Mouse (Mus musculus) heart, adult 2 months (tissue): ENCODE data around the gene Setd7. TPM values are rescaled to one million over a fixed set of nuclear protein-coding genes. Genes with fewer than 3 reads are reported as not detected.

Source experiments
- DNase-seq, 2 experiments: peaks; one replicate each; pipeline ENCODE4 v3.0.0; 2021
- H3K27ac ChIP-seq: fragments of 200-600 bp; 2 replicates; pipeline ENCODE4 v1.8.1; 2022
- H3K27me3 ChIP-seq: fragments of 200-500 bp; 2 replicates; pipeline ENCODE4 v1.6.1; 2012; ENCODE audit warnings: mild to moderate bottlenecking, low read length, inconsistent platforms, mixed read lengths; ENCODE audit not compliant: control insufficient read depth, insufficient read depth
- H3K36me3 ChIP-seq: fragments of 200-500 bp; 2 replicates; pipeline ENCODE4 v1.6.1; 2012; ENCODE audit warnings: low read length, inconsistent platforms; ENCODE audit not compliant: control insufficient read depth, insufficient read depth
- H3K4me1 ChIP-seq: fragments of 200-500 bp; 2 replicates; pipeline ENCODE4 v1.6.1; 2011; ENCODE audit warnings: low read length; ENCODE audit not compliant: control insufficient read depth, insufficient read depth
- H3K4me3 ChIP-seq: fragments of 200-600 bp; 2 replicates; pipeline ENCODE4 v1.8.1; 2022
- H3K79me2 ChIP-seq: fragments of 200-500 bp; replicated peaks from 2 replicates; pipeline ENCODE4 v1.6.1; 2012; ENCODE audit warnings: mild to moderate bottlenecking, inconsistent platforms, low read length, moderate library complexity, mixed read lengths; ENCODE audit not compliant: control insufficient read depth, insufficient read depth
- H3K9ac ChIP-seq: fragments of 200-500 bp; 2 replicates; pipeline ENCODE4 v1.6.1; 2012; ENCODE audit warnings: low read depth, mild to moderate bottlenecking, control low read depth, inconsistent platforms, low read length, mixed read lengths
- CTCF ChIP-seq: fragments of 200-600 bp; IDR thresholded peaks from 2 replicates; pipeline ENCODE4 v1.8.1; 2022; ENCODE audit warnings: antibody characterized with exemption, mild to moderate bottlenecking, moderate library complexity
- EP300 ChIP-seq: fragments of 200-500 bp; IDR thresholded peaks from 2 replicates; pipeline ENCODE4 v1.6.1; 2011; ENCODE audit warnings: low read depth, low read length, control low read depth; ENCODE audit not compliant: insufficient read depth
- POLR2A ChIP-seq: fragments of 200-500 bp; IDR thresholded peaks from 2 replicates; pipeline ENCODE4 v1.6.1; 2011; ENCODE audit warnings: mild to moderate bottlenecking, low read depth, low read length, control low read depth; ENCODE audit not compliant: insufficient read depth
- WGBS: fragments of 180-500 bp; shearing (Covaris S2); methylation state at CpG from one replicate; pipeline ENCODE4 v1.1.7; 2018; 5-methylcytosine and 5-hydroxymethylcytosine counted together
- intact Hi-C: fragments of 180-260 bp; cut with DNase I; formaldehyde crosslinking; loops from one replicate; pipeline ENCODE4 v1.15.1; 2025
- polyA plus RNA-seq: library from polyadenylated mRNA; depleted of rRNA; stranded (reverse); fragments of >200 nt; gene quantifications from 2 replicates; pipeline ENCODE4 v1.2.3, GENCODE M21; 2012
- total RNA-seq, 2 experiments: library from RNA; stranded (reverse); gene quantifications; 2 replicates each; pipeline ENCODE4 v1.2.3; 2021

Gene Setd7
- total and polyA plus RNA-seq, 3 experiments = 21.6 to 68.2 (median 51.0) TPM

GRCm38 (mm10) chr3:51547577-51547976 is 13.1 kb downstream of the Setd7 start:
- intact Hi-C loops = no loop called here
- H3K9ac ChIP-seq = no peak overlapping the region

DNA sequence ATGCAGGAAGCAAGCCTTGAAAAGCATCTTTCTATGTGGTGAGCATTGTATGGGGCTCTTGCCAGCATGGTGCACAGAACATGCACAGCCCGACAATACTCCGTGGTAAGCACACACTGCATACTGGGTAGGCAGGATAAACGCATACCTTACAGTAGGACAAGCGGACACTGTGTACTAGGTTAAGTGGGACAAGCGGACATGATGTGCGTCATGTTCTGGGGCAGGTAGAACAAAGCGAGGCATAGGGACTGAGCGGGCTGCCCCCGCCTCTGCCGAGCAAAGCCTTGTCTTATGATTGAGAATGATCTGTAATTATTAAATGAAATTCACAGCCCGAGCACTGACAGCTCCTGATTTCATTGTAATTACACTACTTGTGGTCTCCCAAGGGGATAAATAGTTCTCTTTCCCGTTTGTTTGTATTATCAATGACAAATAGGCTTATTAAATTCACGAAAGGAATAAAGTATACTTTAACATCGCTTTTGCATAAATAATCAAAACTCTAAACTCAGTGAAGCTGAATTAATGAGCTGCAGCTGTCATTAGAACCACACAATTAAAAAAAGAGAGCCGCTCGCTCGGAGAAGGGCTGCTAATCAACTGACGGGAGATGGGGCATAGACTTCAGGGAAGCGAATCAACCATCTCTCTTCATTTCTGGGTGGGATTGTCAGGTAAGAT is 16.1 kb downstream of the Setd7 start:
- peaks cover 1% of the 10 kb centered on the region for H3K79me2 ChIP-seq
- intact Hi-C loops = no loop called here
- peaks cover 4% of the 10 kb centered on the region for H3K4me1 ChIP-seq
- TF ChIP-seq CTCF = no peak
- no peak for TF ChIP-seq EP300
- no peak for TF ChIP-seq POLR2A
- no peaks in the 10 kb centered on the region for H3K27me3 ChIP-seq
- no peak overlapping the region for H3K27ac ChIP-seq
- no peak overlapping the region for H3K4me3 ChIP-seq
- no peak overlapping the region for H3K9ac ChIP-seq
- WGBS = 94% methylated on average over 19 of the region's 19 CpGs
- H3K36me3 ChIP-seq = peaks cover 5% of the 10 kb centered on the region
- no peak for DNase-seq

More at GRCm38 (mm10) chr3:51547577-51547976, 13.1 kb downstream of the Setd7 start:
- 31% methylated on average over 6 of the region's 6 CpGs for WGBS
- Histone ChIP-seq H3K4me3 (no peak overlapping the region), H3K4me1 (peaks cover 5% of the 10 kb centered on the region), H3K36me3 (peaks cover 5% of the 10 kb centered on the region), H3K27me3 (no peaks in the 10 kb centered on the region), H3K79me2 (peaks cover 3% of the 10 kb centered on the region), H3K27ac (no peak overlapping the region)
- no peak for DNase-seq
- TF ChIP-seq POLR2A (no peak), EP300 (no peak), CTCF (no peak)

GRCm38 (mm10) chr3:51540659-51541058 is 20.0 kb downstream of the Setd7 start:
- Histone ChIP-seq H3K27ac (no peak overlapping the region), H3K4me1 (no peaks in the 10 kb centered on the region; the same call in 1 of the 2 replicates), H3K4me3 (no peak overlapping the region), H3K27me3 (no peaks in the 10 kb centered on the region), H3K36me3 (no peaks in the 10 kb centered on the region), H3K79me2 (no peaks in the 10 kb centered on the region; the same call in none of the 2 replicates), H3K9ac (no peak overlapping the region)
- DNase-seq = no peak
- TF ChIP-seq CTCF = no peak
- TF ChIP-seq POLR2A = no peak
- TF ChIP-seq EP300 = no peak
- 96% methylated on average over 9 of the region's 9 CpGs for WGBS
- intact Hi-C loops = no loop called here

GRCm38 (mm10) chr3:51539567-51540408 is 20.9 kb downstream of the Setd7 start:
- 58% methylated on average over 15 of the region's 15 CpGs for WGBS
- Histone ChIP-seq H3K79me2 (no peaks in the 10 kb centered on the region; the same call in 1 of the 2 replicates), H3K9ac (no peak overlapping the region), H3K27me3 (no peaks in the 10 kb centered on the region), H3K4me1 (no peaks in the 10 kb centered on the region), H3K36me3 (no peaks in the 10 kb centered on the region), H3K4me3 (no peak overlapping the region), H3K27ac (no peak overlapping the region)
- TF ChIP-seq EP300 = no peak
- peak; percentile 84 for TF ChIP-seq CTCF
- peak; percentile 65 to 82 for DNase-seq
- intact Hi-C loops = no loop called here

- H3K27ac ChIP-seq = no peak overlapping the region
- DNase-seq = no peak
- TF ChIP-seq CTCF (no peak), EP300 (no peak), POLR2A (no peak)
- WGBS = 93% methylated on average over 9 of the region's 9 CpGs
- intact Hi-C loops = no loop called here
- peaks cover 4% of the 10 kb centered on the region for H3K36me3 ChIP-seq
- no peaks in the 10 kb centered on the region for H3K27me3 ChIP-seq
- no peaks in the 10 kb centered on the region for H3K79me2 ChIP-seq
- H3K4me1 ChIP-seq = no peaks in the 10 kb centered on the region
- no peak overlapping the region for H3K4me3 ChIP-seq
- H3K9ac ChIP-seq = no peak overlapping the region
Measured at GRCm38 (mm10) chr3:51534013-51534412, 26.7 kb downstream of the Setd7 start.

DNA sequence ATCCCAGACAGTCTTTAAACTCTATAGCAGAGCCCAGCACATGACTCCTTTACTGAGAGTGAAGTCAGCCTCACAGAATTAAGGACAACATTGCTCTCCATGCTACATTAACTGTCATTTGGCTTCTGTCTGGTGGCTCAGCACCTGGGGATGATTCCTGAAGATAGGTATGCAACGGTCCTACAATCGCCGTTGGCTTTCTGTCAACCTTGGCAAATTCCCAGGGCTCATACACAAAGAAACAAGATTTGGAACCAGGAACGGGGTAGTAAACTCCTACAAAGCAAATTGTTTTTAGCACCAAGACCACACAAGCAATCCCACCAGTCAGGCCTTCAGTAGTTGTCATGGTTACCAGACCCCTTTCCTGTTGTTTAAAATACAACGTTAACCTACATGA is 27.1 kb downstream of the Setd7 start:
- no peak overlapping the region for H3K4me3 ChIP-seq
- intact Hi-C loops = no loop called here
- no peaks in the 10 kb centered on the region for H3K4me1 ChIP-seq
- peaks cover 4% of the 10 kb centered on the region for H3K36me3 ChIP-seq
- TF ChIP-seq EP300 (no peak), POLR2A (no peak), CTCF (no peak)
- H3K79me2 ChIP-seq = no peaks in the 10 kb centered on the region
- WGBS = 70% methylated on average over 5 of the region's 5 CpGs
- no peak for DNase-seq
- no peak overlapping the region for H3K27ac ChIP-seq
- H3K9ac ChIP-seq = no peak overlapping the region
- no peaks in the 10 kb centered on the region for H3K27me3 ChIP-seq
